Mouse (Mus musculus) MEL (cell line): ENCODE data around the gene Dnah14.

Source experiments
- BHLHE40 ChIP-seq: IDR thresholded peaks from 2 replicates; pipeline ENCODE4 v1.6.1; 2012; ENCODE audit warnings: low read depth, mild to moderate bottlenecking, inconsistent platforms, low read length, improper control_type of control experiment, borderline replicate concordance
- CTCF ChIP-seq, 3 experiments: IDR thresholded peaks in 2 of 3; conservative IDR thresholded peaks in 1 of 3; 2 replicates each; pipeline ENCODE4 v1.5.1; 2011 to 2012; ENCODE audit warnings: low read length in 3 of 3, low read depth in 2 of 3, mild to moderate bottlenecking in 2 of 3, improper control_type of control experiment in 1 of 3, inconsistent platforms in 1 of 3, mixed read lengths in 1 of 3, moderate library complexity in 1 of 3; ENCODE audit not compliant: control insufficient read depth in 1 of 3, insufficient read depth in 1 of 3, poor library complexity in 1 of 3, severe bottlenecking in 1 of 3
- GATA1 ChIP-seq: IDR thresholded peaks from 2 replicates; pipeline ENCODE4 v1.6.1; 2011; ENCODE audit warnings: low read depth, low read length, improper control_type of control experiment
- NRF1 ChIP-seq: IDR thresholded peaks from 2 replicates; pipeline ENCODE4 v1.6.1; 2014; ENCODE audit warnings: low read depth, mild to moderate bottlenecking, inconsistent platforms, low read length, improper control_type of control experiment, moderate library complexity; ENCODE audit not compliant: poor library complexity, insufficient read depth, severe bottlenecking
- SMC3 ChIP-seq: IDR thresholded peaks from 2 replicates; pipeline ENCODE4 v1.6.1; 2011; ENCODE audit warnings: low read depth, low read length, improper control_type of control experiment
- TBP ChIP-seq: IDR thresholded peaks from 2 replicates; pipeline ENCODE4 v1.8.0; 2011; ENCODE audit warnings: low read depth, low read length, improper control_type of control experiment

DNA sequence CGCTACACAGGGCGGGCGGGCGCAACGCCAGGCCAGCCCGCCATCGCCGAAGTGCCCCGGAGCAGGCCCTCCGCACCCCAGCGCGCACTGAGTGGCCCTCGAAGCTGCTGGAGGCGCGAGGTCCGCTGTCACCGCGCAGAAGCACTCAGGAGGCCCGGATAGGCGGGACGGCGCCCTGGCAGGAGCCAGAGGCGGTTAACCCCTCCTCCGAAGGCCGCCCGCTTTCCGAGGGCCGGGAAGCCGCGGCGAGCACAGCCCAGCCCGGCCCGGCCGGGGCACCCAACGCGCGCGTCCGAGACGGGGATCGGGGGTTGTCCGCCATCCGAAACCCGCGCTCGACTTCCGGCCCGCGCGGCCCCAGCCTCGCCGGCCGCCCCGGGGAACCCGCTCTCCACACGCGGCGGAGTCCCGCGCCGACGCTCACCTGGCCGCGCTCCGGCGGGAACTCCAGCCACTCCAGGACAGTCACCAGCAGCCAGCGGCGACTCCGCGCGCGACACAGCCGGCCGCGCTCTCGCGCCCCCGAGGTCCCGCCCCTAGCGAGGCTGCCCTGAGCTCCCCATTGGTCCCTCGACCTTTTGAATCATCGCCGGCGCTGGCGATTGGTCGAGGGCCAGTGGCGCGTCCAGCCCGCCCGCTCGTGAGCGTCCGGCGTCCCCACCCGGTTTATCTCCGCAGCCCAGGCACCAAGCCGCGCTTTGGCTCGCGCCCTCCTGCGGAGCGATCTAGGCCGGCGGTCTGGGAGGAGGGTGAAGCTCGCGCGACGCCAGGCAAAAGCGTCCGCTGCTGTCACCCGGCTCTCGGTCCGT lies 265.7 kb downstream of the Dnah14 start:
- TF ChIP-seq SMC3 (no peak), TBP (0 out of 2 replicates have a peak, but pooled peaks have one; percentile 33), CTCF (IDR thresholded peaks at IDR 0.05 in 2 of 3, conservative IDR thresholded peaks at IDR 0.05 in 1 of 3; ENCODE audit: control insufficient read depth in 1 of 3, insufficient read depth in 1 of 3, low read depth in 2 of 3, low read length in 3 of 3, poor library complexity in 1 of 3, severe bottlenecking in 1 of 3) (no peak), NRF1 (peak; percentile 43; the same call in 1 of the 2 replicates), GATA1 (peak; percentile 45; the same call in 1 of the 2 replicates), BHLHE40 (peak; percentile 90; the same call in 1 of the 2 replicates)
